Mouse (Mus musculus): Measurements from ENCODE around the gene Ascl1. TPM values are rescaled to one million over a fixed set of nuclear protein-coding genes. Genes with fewer than 3 reads are reported as not detected.

Gene Ascl1
- total RNA-seq (2017) = not detected in 2 replicates

- no peak for ATAC-seq (replicated peaks in 1 of 2; ENCODE audit: insufficient read depth in 1 of 2, low FRiP score in 2 of 2, low TSS enrichment in 1 of 2, low read depth in 1 of 2, poor library complexity in 2 of 2, severe bottlenecking in 2 of 2)
These were observed at the start of gene Ascl1 for GRCm38 (mm10) chr10:87493576-87493975. Gene Ascl1, minus strand, starts transcription at chr10:87493660.

GRCm38 (mm10) chr10:87534172-87534571 lies 40.7 kb upstream of the Ascl1 start:
- no peak for ATAC-seq (replicated peaks in 1 of 2; ENCODE audit: insufficient read depth in 1 of 2, low FRiP score in 2 of 2, low TSS enrichment in 1 of 2, low read depth in 1 of 2, poor library complexity in 2 of 2, severe bottlenecking in 2 of 2)

DNA sequence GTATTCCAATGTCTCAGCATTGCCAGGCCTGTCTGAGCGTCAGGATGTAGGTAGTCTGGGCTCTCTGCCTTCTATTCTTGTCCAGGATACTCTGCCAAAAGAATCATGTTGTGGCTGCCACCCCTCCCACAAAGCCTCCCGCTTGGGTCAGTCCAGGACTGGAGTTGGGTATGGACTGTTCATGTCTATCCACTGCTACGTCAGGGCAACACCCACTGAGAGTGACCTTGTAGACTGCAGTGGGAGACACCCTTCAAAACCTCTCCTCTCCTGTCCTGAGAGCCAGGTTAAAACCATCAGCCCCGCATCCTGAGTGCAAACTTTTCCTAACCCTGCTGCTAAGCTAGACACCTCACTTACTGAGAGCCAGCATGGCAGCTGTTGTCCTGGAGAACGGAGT lies 28.2 kb upstream of the Ascl1 start, which contains the start of gene Pah:
Pah (plus strand) TSS at position 150 of the 400 bp plus-strand sequence.
- ATAC-seq (replicated peaks in 1 of 2; ENCODE audit: insufficient read depth in 1 of 2, low FRiP score in 2 of 2, low TSS enrichment in 1 of 2, low read depth in 1 of 2, poor library complexity in 2 of 2, severe bottlenecking in 2 of 2) = no peak

DNA sequence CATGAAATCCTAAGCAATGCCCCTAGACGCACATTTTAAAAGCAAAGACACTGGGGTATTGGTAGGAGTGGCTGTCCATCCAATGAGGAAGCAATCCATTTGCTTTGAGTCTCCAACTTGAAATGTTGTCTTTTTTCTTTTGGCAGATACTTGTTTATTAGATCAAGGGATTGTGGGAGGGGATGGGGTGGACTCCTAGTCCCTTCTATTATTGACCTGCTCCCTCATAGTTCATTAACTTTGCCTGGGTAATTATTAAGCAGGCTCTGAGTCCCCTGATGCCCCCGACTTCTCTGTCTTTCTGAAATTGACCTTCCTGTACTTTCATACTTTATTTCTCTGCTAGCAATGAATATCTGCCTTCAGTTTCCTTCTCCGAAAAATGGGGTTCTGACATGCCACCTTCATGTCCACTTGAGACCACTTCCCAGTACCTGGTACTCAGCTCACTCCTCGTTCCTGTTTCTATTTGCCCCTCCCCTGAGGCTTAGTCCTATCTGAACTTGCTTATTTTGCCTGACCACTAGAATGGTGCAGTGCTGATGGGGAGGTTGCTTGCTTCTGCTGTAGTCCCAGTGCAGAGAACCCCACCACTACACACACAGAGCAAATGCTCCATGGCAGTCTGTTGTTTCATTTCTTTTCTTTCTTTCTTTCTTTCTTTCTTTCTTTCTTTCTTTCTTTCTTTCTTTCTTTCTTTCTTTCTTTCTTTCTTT lies 27.1 kb upstream of the Ascl1 start:
- ATAC-seq (replicated peaks in 1 of 2; ENCODE audit: insufficient read depth in 1 of 2, low FRiP score in 2 of 2, low TSS enrichment in 1 of 2, low read depth in 1 of 2, poor library complexity in 2 of 2, severe bottlenecking in 2 of 2) = no peak

DNA sequence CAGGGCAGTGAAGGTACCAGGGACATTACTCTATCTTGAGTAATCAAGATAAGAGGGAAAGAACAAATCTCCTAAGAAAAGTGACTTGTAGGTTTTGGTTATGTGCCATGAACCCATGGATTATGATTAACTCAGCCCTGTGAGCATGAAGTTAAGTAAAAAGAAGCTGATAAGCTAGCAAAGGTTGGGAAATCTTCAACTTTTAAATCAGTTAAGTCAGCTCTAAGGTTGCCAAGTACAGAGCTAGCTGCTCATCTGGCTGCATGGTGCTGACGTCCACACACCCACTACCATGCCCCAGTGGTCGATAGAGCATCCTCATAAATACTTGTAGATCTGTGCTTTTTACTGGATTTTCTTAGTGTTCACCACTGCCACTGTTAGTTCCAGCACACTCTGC lies 25.1 kb upstream of the Ascl1 start:
- no peak for ATAC-seq (replicated peaks in 1 of 2; ENCODE audit: insufficient read depth in 1 of 2, low FRiP score in 2 of 2, low TSS enrichment in 1 of 2, low read depth in 1 of 2, poor library complexity in 2 of 2, severe bottlenecking in 2 of 2)

GRCm38 (mm10) chr10:87513052-87513451 lies 19.6 kb upstream of the Ascl1 start:
- peak in 1 of 2 experiments; percentile 32; a peak in 2 of 4 replicates for ATAC-seq (replicated peaks in 1 of 2; ENCODE audit: insufficient read depth in 1 of 2, low FRiP score in 2 of 2, low TSS enrichment in 1 of 2, low read depth in 1 of 2, poor library complexity in 2 of 2, severe bottlenecking in 2 of 2)

GRCm38 (mm10) chr10:87508581-87508980 lies 15.1 kb upstream of the Ascl1 start:
- ATAC-seq (replicated peaks in 1 of 2; ENCODE audit: insufficient read depth in 1 of 2, low FRiP score in 2 of 2, low TSS enrichment in 1 of 2, low read depth in 1 of 2, poor library complexity in 2 of 2, severe bottlenecking in 2 of 2) = no peak

DNA sequence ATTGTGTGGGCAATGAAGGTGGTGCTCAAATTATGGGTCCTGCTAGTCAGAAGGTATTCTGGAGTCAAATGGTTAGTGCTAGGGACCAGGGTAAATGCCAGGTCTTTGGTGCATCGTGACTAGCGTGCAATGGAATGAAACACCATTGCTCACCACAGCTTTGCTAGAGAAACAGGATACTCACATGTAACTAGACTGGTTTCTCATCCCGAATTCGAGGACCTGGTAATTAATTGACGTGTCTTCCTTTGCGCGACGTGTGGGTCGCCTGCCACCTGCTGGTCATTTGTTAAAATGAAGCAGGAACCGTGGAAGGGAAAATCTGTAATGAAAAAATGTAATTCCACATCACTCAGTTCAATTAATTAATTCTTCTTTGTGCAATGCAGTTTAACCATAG lies 10.5 kb upstream of the Ascl1 start:
- peak; percentile 49 to 56; a peak in 3 of 4 replicates for ATAC-seq (replicated peaks in 1 of 2; ENCODE audit: insufficient read depth in 1 of 2, low FRiP score in 2 of 2, low TSS enrichment in 1 of 2, low read depth in 1 of 2, poor library complexity in 2 of 2, severe bottlenecking in 2 of 2)

DNA sequence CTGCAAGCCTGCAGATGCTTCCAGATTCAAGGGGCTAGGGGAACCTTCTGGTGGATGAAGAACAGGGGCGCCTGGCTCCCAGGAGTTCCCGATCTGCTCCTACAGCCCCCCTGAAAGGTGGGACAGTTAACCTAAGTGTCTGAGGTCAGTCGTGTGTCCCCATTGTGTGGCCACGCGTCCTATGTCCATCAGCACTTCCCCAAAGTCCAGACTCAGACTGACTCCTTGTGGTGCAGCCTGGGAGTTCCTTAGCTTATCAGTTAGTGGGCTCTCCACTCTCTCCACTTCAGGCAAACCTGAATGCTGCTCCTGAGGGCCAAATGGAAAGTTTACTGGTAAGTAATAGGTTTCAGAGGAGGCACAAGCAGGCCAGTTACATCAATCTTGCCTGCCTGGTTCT lies 8.8 kb upstream of the Ascl1 start:
- ATAC-seq (replicated peaks in 1 of 2; ENCODE audit: insufficient read depth in 1 of 2, low FRiP score in 2 of 2, low TSS enrichment in 1 of 2, low read depth in 1 of 2, poor library complexity in 2 of 2, severe bottlenecking in 2 of 2) = no peak

DNA sequence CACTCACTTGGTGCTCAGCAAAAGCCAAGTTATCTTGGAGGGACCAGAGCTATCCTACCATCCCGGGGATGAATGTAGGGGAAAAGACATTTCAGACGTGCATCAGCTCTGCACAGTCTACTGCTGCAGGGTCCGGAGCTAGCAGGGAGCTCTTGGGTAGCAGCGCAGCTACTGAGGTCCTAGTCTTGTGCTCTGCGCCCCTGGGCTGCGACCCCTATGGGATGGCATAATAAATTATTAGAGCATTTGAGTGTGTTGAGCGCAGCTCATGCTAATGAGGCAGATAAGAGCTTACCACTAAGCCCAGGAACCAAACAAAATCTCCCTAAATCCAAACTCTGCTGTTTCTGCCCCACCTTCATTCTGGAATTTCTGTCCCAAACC lies 8.2 kb upstream of the Ascl1 start:
- ATAC-seq (replicated peaks in 1 of 2; ENCODE audit: insufficient read depth in 1 of 2, low FRiP score in 2 of 2, low TSS enrichment in 1 of 2, low read depth in 1 of 2, poor library complexity in 2 of 2, severe bottlenecking in 2 of 2) = no peak

DNA sequence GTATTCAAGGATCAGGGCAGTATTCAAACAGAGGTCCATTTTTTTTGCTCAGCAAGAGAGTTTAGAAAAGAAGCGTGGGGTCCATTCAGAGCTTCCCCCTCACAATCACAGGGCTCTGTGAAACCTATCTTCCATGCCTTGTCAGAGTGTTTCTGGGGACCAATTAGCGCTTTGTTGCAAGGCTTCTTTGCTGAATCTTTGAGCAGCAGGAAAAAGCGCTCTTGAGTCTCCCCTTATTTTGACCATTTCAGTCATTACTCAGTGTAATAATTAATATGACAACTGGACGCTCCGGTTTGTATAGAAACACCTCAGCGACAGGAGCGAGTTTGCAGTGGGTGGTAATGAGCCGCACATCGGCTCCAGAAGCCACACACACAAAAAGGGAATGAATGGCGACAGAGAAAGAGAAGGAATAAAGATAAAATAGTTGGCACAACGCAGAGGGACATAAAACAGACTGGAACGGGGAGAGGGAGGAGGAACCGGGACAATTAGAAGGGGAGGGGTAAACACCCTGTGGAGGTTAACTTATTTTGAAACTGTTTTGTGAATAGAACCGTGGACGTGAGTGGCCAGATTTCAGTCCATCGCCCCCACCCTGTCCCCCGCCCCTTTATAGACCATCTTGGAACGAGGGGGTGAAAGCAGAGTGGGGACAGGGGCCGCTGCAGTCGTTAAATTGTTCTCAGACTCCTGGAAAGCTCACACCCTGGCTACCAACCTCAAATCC lies 7.6 kb upstream of the Ascl1 start:
- ATAC-seq (replicated peaks in 1 of 2; ENCODE audit: insufficient read depth in 1 of 2, low FRiP score in 2 of 2, low TSS enrichment in 1 of 2, low read depth in 1 of 2, poor library complexity in 2 of 2, severe bottlenecking in 2 of 2) = no peak

DNA sequence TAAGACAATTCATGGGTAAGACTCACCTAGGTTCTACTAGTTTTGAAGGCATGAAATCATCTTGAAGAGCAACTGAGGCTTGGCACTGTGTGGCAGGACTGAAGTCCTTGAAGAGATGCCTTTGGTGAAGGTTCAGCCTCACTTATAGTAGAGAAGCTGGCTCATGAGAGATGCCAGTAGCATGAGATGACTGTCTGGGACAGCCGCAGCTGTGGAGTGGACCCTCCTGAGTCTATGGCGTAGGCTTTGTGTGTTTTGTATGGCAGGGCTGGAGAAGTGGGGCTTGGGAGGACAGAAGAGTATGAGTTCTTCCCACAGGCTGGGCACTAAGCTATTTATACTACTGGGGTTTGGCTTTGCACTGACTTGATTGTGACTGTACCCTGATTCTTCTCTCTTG lies 3.6 kb upstream of the Ascl1 start:
- ATAC-seq (replicated peaks in 1 of 2; ENCODE audit: insufficient read depth in 1 of 2, low FRiP score in 2 of 2, low TSS enrichment in 1 of 2, low read depth in 1 of 2, poor library complexity in 2 of 2, severe bottlenecking in 2 of 2) = no peak

- ATAC-seq (replicated peaks in 1 of 2; ENCODE audit: insufficient read depth in 1 of 2, low FRiP score in 2 of 2, low TSS enrichment in 1 of 2, low read depth in 1 of 2, poor library complexity in 2 of 2, severe bottlenecking in 2 of 2) = 0 out of 4 replicates have a peak, but pooled peaks have one; percentile 23 to 45
These were observed 1.1 kb upstream of the Ascl1 start for GRCm38 (mm10) chr10:87494596-87494995.

DNA sequence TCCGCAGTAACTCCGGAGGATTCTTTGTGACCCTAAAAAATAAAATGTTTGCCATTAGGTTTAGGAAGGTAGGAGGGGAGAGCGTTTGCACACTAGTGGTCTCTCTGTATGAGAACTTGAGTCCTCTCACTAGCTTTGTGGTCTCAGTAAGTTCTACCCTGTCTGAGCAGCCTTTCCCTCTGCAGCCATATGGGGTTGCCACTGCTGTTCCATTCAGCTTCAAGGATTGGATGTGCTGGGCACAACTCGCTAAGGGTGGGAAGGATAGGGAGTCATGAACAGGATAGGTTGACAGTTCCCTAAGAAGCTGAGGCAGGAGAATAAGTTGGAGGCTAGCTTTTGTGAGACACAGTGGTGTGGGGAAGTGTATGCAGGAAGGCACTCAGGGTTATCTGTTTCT lies 716 bp upstream of the Ascl1 start:
- ATAC-seq (replicated peaks in 1 of 2; ENCODE audit: insufficient read depth in 1 of 2, low FRiP score in 2 of 2, low TSS enrichment in 1 of 2, low read depth in 1 of 2, poor library complexity in 2 of 2, severe bottlenecking in 2 of 2) = no peak

- peak; percentile 20 to 34; a peak in 2 of 4 replicates for ATAC-seq (replicated peaks in 1 of 2; ENCODE audit: insufficient read depth in 1 of 2, low FRiP score in 2 of 2, low TSS enrichment in 1 of 2, low read depth in 1 of 2, poor library complexity in 2 of 2, severe bottlenecking in 2 of 2)
These were observed 554 bp downstream of the Ascl1 start for GRCm38 (mm10) chr10:87492661-87493551.

- ATAC-seq (replicated peaks in 1 of 2; ENCODE audit: insufficient read depth in 1 of 2, low FRiP score in 2 of 2, low TSS enrichment in 1 of 2, low read depth in 1 of 2, poor library complexity in 2 of 2, severe bottlenecking in 2 of 2) = no peak
These were observed 1.2 kb downstream of the Ascl1 start for GRCm38 (mm10) chr10:87492332-87492660.

GRCm38 (mm10) chr10:87491485-87492040 lies 1.9 kb downstream of the Ascl1 start:
- no peak for ATAC-seq (replicated peaks in 1 of 2; ENCODE audit: insufficient read depth in 1 of 2, low FRiP score in 2 of 2, low TSS enrichment in 1 of 2, low read depth in 1 of 2, poor library complexity in 2 of 2, severe bottlenecking in 2 of 2)

GRCm38 (mm10) chr10:87490328-87490727 lies 3.1 kb downstream of the Ascl1 start:
- ATAC-seq (replicated peaks in 1 of 2; ENCODE audit: insufficient read depth in 1 of 2, low FRiP score in 2 of 2, low TSS enrichment in 1 of 2, low read depth in 1 of 2, poor library complexity in 2 of 2, severe bottlenecking in 2 of 2) = no peak

Measured in hematopoietic stem cell, adult 5-6 weeks (primary cell).